Mouse (Mus musculus) MEL (cell line): Measurements from ENCODE around the gene Rdh7. TPM values are rescaled to one million over a fixed set of nuclear protein-coding genes. Genes with fewer than 3 reads are reported as not detected.
"Not testable (repeated sequence)": the region's sequence is repeated elsewhere in the genome, so short reads cannot be mapped to it uniquely, and the experiment has no call there.

Experiments used
- DNase-seq: peaks from one replicate; pipeline ENCODE4 v3.0.0; 2011; ENCODE audit warnings: low read depth, low spot score
- H3K27ac ChIP-seq: 2 replicates; pipeline ENCODE4 v1.5.1; 2012; ENCODE audit warnings: low read depth, mild to moderate bottlenecking, control low read depth, low read length, moderate library complexity; ENCODE audit not compliant: control insufficient read depth
- H3K27me3 ChIP-seq, 2 experiments: fragments of 150-350 bp in 1 of 2; sonication (generic) in 1 of 2; 2 replicates each; pipeline ENCODE4 v1.6.1; 2012; ENCODE audit warnings: low read length in 2 of 2, mild to moderate bottlenecking in 2 of 2, improper control_type of control experiment in 1 of 2, moderate library complexity in 1 of 2; ENCODE audit not compliant: insufficient read depth in 2 of 2, control insufficient read depth in 1 of 2
- H3K36me3 ChIP-seq, 2 experiments: 2 replicates each; pipeline ENCODE4 v1.6.1; 2012 to 2014; ENCODE audit warnings: low read length in 2 of 2, improper control_type of control experiment in 1 of 2, inconsistent platforms in 1 of 2, mild to moderate bottlenecking in 1 of 2; ENCODE audit not compliant: insufficient read depth in 2 of 2, control insufficient read depth in 1 of 2
- H3K4me1 ChIP-seq, 2 experiments: fragments of 150-350 bp in 1 of 2; sonication (generic) in 1 of 2; 2 replicates each; pipeline ENCODE4 v1.6.1; 2012; ENCODE audit warnings: low read length in 2 of 2, improper control_type of control experiment in 1 of 2, mild to moderate bottlenecking in 1 of 2; ENCODE audit not compliant: insufficient read depth in 2 of 2, control insufficient read depth in 1 of 2
- H3K4me3 ChIP-seq, 2 experiments: fragments of 150-350 bp in 1 of 2; sonication (generic) in 1 of 2; 2 replicates each; pipeline ENCODE4 v1.5.1; 2012; ENCODE audit warnings: low read depth in 2 of 2, low read length in 2 of 2, mild to moderate bottlenecking in 2 of 2, moderate library complexity in 2 of 2, control low read depth in 1 of 2, improper control_type of control experiment in 1 of 2; ENCODE audit not compliant: control insufficient read depth in 1 of 2, insufficient read depth in 1 of 2
- H3K79me2 ChIP-seq: 2 replicates; pipeline ENCODE4 v1.6.1; 2012; ENCODE audit warnings: mild to moderate bottlenecking, low read length, moderate library complexity; ENCODE audit not compliant: control insufficient read depth, poor library complexity, insufficient read depth
- H3K9ac ChIP-seq: 2 replicates; pipeline ENCODE4 v1.6.1; 2012; ENCODE audit warnings: low read depth, mild to moderate bottlenecking, control low read depth, low read length, moderate library complexity; ENCODE audit not compliant: control insufficient read depth, poor library complexity, severe bottlenecking
- H3K9me3 ChIP-seq: fragments of 150-350 bp; sonication (generic); replicated peaks from 2 replicates; pipeline ENCODE4 v1.6.1; 2012; ENCODE audit warnings: mild to moderate bottlenecking, low read length, improper control_type of control experiment, moderate library complexity; ENCODE audit not compliant: insufficient read depth
- BHLHE40 ChIP-seq: IDR thresholded peaks from 2 replicates; pipeline ENCODE4 v1.6.1; 2012; ENCODE audit warnings: low read depth, mild to moderate bottlenecking, inconsistent platforms, low read length, improper control_type of control experiment, borderline replicate concordance
- CHD1 ChIP-seq: IDR thresholded peaks from 2 replicates; pipeline ENCODE4 v1.6.1; 2012; ENCODE audit warnings: low read depth, mild to moderate bottlenecking, inconsistent platforms, low read length, improper control_type of control experiment
- ELF1 ChIP-seq: IDR thresholded peaks from 2 replicates; pipeline ENCODE4 v1.6.1; 2014; ENCODE audit warnings: low read depth, mild to moderate bottlenecking, inconsistent platforms, low read length, improper control_type of control experiment, moderate library complexity
- GABPA ChIP-seq: IDR thresholded peaks from 2 replicates; pipeline ENCODE4 v1.6.1; 2012; ENCODE audit warnings: low read depth, mild to moderate bottlenecking, inconsistent platforms, low read length, improper control_type of control experiment, moderate library complexity
- GATA1 ChIP-seq: IDR thresholded peaks from 2 replicates; pipeline ENCODE4 v1.6.1; 2011; ENCODE audit warnings: low read depth, low read length, improper control_type of control experiment
- KAT2A ChIP-seq: conservative IDR thresholded peaks from 2 replicates; pipeline ENCODE4 v1.6.1; 2012; ENCODE audit warnings: low read depth, low read length, improper control_type of control experiment, inconsistent platforms
- MYB ChIP-seq: IDR thresholded peaks from 2 replicates; pipeline ENCODE4 v1.6.1; 2011; ENCODE audit warnings: mild to moderate bottlenecking, low read depth, low read length, improper control_type of control experiment
- MYC ChIP-seq: IDR thresholded peaks from 2 replicates; pipeline ENCODE4 v1.6.1; 2011; ENCODE audit warnings: low read depth, mild to moderate bottlenecking, low read length, improper control_type of control experiment, moderate library complexity
- NELFE ChIP-seq: IDR thresholded peaks from 2 replicates; pipeline ENCODE4 v1.6.1; 2011; ENCODE audit warnings: low read depth, low read length, improper control_type of control experiment
- POLR2A ChIP-seq, 2 experiments: IDR thresholded peaks; 2 replicates each; pipeline ENCODE4 v1.6.1; 2011 to 2012; ENCODE audit warnings: low read length in 2 of 2, mild to moderate bottlenecking in 2 of 2, control low read depth in 1 of 2, improper control_type of control experiment in 1 of 2, low read depth in 1 of 2, moderate library complexity in 1 of 2; ENCODE audit not compliant: control insufficient read depth in 1 of 2, insufficient read depth in 1 of 2, poor library complexity in 1 of 2
- POLR2AphosphoS2 ChIP-seq: IDR thresholded peaks from 2 replicates; pipeline ENCODE4 v1.6.1; 2011; ENCODE audit warnings: low read length, improper control_type of control experiment
- RAD21 ChIP-seq: IDR thresholded peaks from 2 replicates; pipeline ENCODE4 v1.6.1; 2011; ENCODE audit warnings: mild to moderate bottlenecking, low read depth, low read length, improper control_type of control experiment
- RCOR1 ChIP-seq: IDR thresholded peaks from 2 replicates; pipeline ENCODE4 v1.6.1; 2012; ENCODE audit warnings: low read depth, mild to moderate bottlenecking, inconsistent platforms, low read length, improper control_type of control experiment
- SIN3A ChIP-seq: IDR thresholded peaks from 2 replicates; pipeline ENCODE4 v1.6.1; 2012; ENCODE audit warnings: low read length, improper control_type of control experiment, inconsistent platforms
- TAL1 ChIP-seq: IDR thresholded peaks from 2 replicates; pipeline ENCODE4 v1.6.1; 2012; ENCODE audit warnings: mild to moderate bottlenecking, inconsistent platforms, low read length, moderate library complexity, mixed read lengths
- TBP ChIP-seq: IDR thresholded peaks from 2 replicates; pipeline ENCODE4 v1.8.0; 2011; ENCODE audit warnings: low read depth, low read length, improper control_type of control experiment
- ZKSCAN1 ChIP-seq: IDR thresholded peaks from 2 replicates; pipeline ENCODE4 v1.6.1; 2012; ENCODE audit warnings: low read depth, mild to moderate bottlenecking, inconsistent platforms, low read length, improper control_type of control experiment, moderate library complexity
- polyA plus RNA-seq, 2 experiments: library from polyadenylated mRNA; stranded (reverse) in 1 of 2; unstranded in 1 of 2; fragments of >175 nt in 1 of 2; fragments of >200 nt in 1 of 2; gene quantifications; 2 replicates each; pipeline versions ENCODE4 v1.2.1 to v1.2.4; 2012; ENCODE audit warnings: low replicate concordance in 2 of 2, low read depth in 1 of 2; ENCODE audit not compliant: insufficient read length in 2 of 2, insufficient read depth in 1 of 2, missing spikeins in 1 of 2
- total RNA-seq: library from RNA; depleted of rRNA; stranded (reverse); fragments of 300-350 nt; gene quantifications from 2 replicates; pipeline ENCODE4 v1.2.3, GENCODE M21; 2012; rRNA removed

Rdh7 gene
- total and polyA plus RNA-seq, 3 experiments, result not detected

GRCm38 (mm10) chr10:127835292-127835691 lies 53.3 kb downstream of the Rdh7 start:
- DNase-seq, result no peak
- peaks cover 0 to 2% of the 10 kb centered on the region in 2 experiments; a peak in 2 of 4 replicates for H3K27me3 ChIP-seq
- no peaks in the 10 kb centered on the region for H3K4me1 ChIP-seq
- no peaks in the 10 kb centered on the region for H3K79me2 ChIP-seq
- H3K36me3 ChIP-seq, result no peaks in the 10 kb centered on the region
- H3K9me3 ChIP-seq, result no peaks in the 10 kb centered on the region
- no peak overlapping the region for H3K9ac ChIP-seq
- no peak overlapping the region for H3K4me3 ChIP-seq
- TF ChIP-seq NELFE (no peak), RCOR1 (no peak), TAL1 (no peak), ELF1 (no peak), BHLHE40 (no peak), POLR2AphosphoS2 (no peak), ZKSCAN1 (no peak), GATA1 (no peak), POLR2A (IDR thresholded peaks at IDR 0.05; ENCODE audit: control insufficient read depth in 1 of 2, insufficient read depth in 1 of 2, low read depth in 1 of 2, low read length in 2 of 2, poor library complexity in 1 of 2) (no peak), MYC (no peak), CHD1 (no peak), TBP (no peak), RAD21 (no peak), MYB (no peak), GABPA (no peak), SIN3A (no peak), KAT2A (no peak)
- TF ChIP-seq, all 39 proteins: peak for 0
- H3K27ac ChIP-seq, result no peak overlapping the region

DNA sequence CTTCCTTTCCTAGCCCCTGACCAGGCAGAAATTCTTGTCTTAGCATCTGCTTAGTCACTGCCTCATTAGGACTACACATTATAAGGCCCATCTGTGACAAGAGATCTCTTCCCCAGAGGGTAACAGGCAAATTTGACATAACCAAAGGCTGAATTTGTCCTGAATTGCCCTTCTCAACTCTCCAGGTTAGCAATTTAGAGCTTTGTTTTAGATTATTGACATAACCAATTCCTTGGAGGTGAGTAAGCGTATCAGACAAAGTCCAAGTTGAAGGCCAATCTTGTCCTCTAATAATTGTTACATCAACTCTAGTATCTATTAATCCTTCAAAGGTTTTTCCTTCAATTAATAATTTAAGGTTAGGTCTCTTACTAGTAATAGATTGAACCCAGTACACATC lies 54.4 kb downstream of the Rdh7 start:
- not testable (repeated sequence) for H3K4me1 ChIP-seq, H3K36me3 ChIP-seq, H3K79me2 ChIP-seq, H3K27me3 ChIP-seq, DNase-seq, H3K9me3 ChIP-seq, H3K27ac ChIP-seq, H3K4me3 ChIP-seq, H3K9ac ChIP-seq

Other genes starting within 250 kb of the Rdh7 start
- gene Stat6, start 245.8 kb downstream of the Rdh7 start, total RNA-seq, result 31.1 and 34.9 TPM in 2 replicates
- 10 to 100 TPM in 1 of 2 experiments, not detected in 1; 50.2 TPM for gene Stat6, start 245.8 kb downstream of the Rdh7 start, polyA plus RNA-seq
- gene Nemp1, start 221.9 kb downstream of the Rdh7 start, total RNA-seq, result 11.8 and 12.1 TPM in 2 replicates
- 10 to 100 TPM in 1 of 2 experiments, not detected in 1; 13.9 TPM for gene Nemp1, start 221.9 kb downstream of the Rdh7 start, polyA plus RNA-seq
- 29.1 and 36.1 TPM in 2 replicates for gene Nab2, start 220.2 kb downstream of the Rdh7 start, total RNA-seq
- gene Nab2, start 220.2 kb downstream of the Rdh7 start, polyA plus RNA-seq, result 10 to 100 TPM in 1 of 2 experiments, not detected in 1; 37.1 TPM
- 0.08 TPM in 1 of 2 replicates, not detected in the other for gene Myo1a, start 183.6 kb downstream of the Rdh7 start, total RNA-seq
- under 1 TPM in 1 of 2 experiments, not detected in 1; 0.33 TPM for gene Myo1a, start 183.6 kb downstream of the Rdh7 start, polyA plus RNA-seq
- not detected in 2 replicates for gene Tac2, start 164.3 kb downstream of the Rdh7 start, total RNA-seq
- gene Tac2, start 164.3 kb downstream of the Rdh7 start, polyA plus RNA-seq, result under 1 TPM in 1 of 2 experiments, not detected in 1; 0.32 TPM
- 4.8 and 5.1 TPM in 2 replicates for gene Zbtb39, start 149.3 kb downstream of the Rdh7 start, total RNA-seq
- 10 to 100 TPM in 1 of 2 experiments, not detected in 1; 11.0 TPM for gene Zbtb39, start 149.3 kb downstream of the Rdh7 start, polyA plus RNA-seq
- gene Gpr182, start 137.1 kb downstream of the Rdh7 start, total RNA-seq, result 0.04 TPM in 1 of 2 replicates, not detected in the other
- under 1 TPM in 1 of 2 experiments, not detected in 1; 0.58 TPM for gene Gpr182, start 137.1 kb downstream of the Rdh7 start, polyA plus RNA-seq
- gene Rdh1, start 129.1 kb downstream of the Rdh7 start, total RNA-seq, result not detected in 2 replicates
- gene Rdh1, start 129.1 kb downstream of the Rdh7 start, polyA plus RNA-seq, result not detected
- not detected in 2 replicates for gene Rdh16f1, start 129.0 kb downstream of the Rdh7 start, total RNA-seq
- not detected for gene Rdh16f1, start 129.0 kb downstream of the Rdh7 start, polyA plus RNA-seq
- not detected in 2 replicates for gene Rdh9, start 112.4 kb downstream of the Rdh7 start, total RNA-seq
- under 1 TPM in 1 of 2 experiments, not detected in 1; 0.04 TPM for gene Rdh9, start 112.4 kb downstream of the Rdh7 start, polyA plus RNA-seq
- not detected in 2 replicates for gene Rdh16, start 87.7 kb downstream of the Rdh7 start, total RNA-seq
- not detected for gene Rdh16, start 87.7 kb downstream of the Rdh7 start, polyA plus RNA-seq
- gene Rdh19, start 38.9 kb downstream of the Rdh7 start, total RNA-seq, result not detected in 2 replicates
- not detected for gene Rdh19, start 38.9 kb downstream of the Rdh7 start, polyA plus RNA-seq
- not detected in 2 replicates for gene Rdh16f2, start 22.3 kb downstream of the Rdh7 start, total RNA-seq
- under 1 TPM in 1 of 2 experiments, not detected in 1; 0.07 TPM for gene Rdh16f2, start 22.3 kb downstream of the Rdh7 start, polyA plus RNA-seq
- gene Sdr9c7, start 9.7 kb upstream of the Rdh7 start, total RNA-seq, result not detected in 2 replicates
- gene Sdr9c7, start 9.7 kb upstream of the Rdh7 start, polyA plus RNA-seq, result not detected
- not detected in 2 replicates for gene Hsd17b6, start 118.8 kb upstream of the Rdh7 start, total RNA-seq
- gene Hsd17b6, start 118.8 kb upstream of the Rdh7 start, polyA plus RNA-seq, result under 1 TPM in 1 of 2 experiments, not detected in 1; 0.15 TPM
- gene Prim1, start 126.4 kb upstream of the Rdh7 start, total RNA-seq, result 59.6 and 74.0 TPM in 2 replicates
- 10 to 100 TPM in 1 of 2 experiments, not detected in 1; 71.5 TPM for gene Prim1, start 126.4 kb upstream of the Rdh7 start, polyA plus RNA-seq
- gene Naca, start 146.8 kb upstream of the Rdh7 start, total RNA-seq, result 1,577 and 1,612 TPM in 2 replicates
- gene Naca, start 146.8 kb upstream of the Rdh7 start, polyA plus RNA-seq, result 1,000 to 10,000 TPM in 1 of 2 experiments, 100 to 1,000 TPM in 1; 202 to 1,039 TPM
- gene Ptges3, start 170.1 kb upstream of the Rdh7 start, total RNA-seq, result 233 and 240 TPM in 2 replicates
- 100 to 1,000 TPM; 216 to 627 TPM for gene Ptges3, start 170.1 kb upstream of the Rdh7 start, polyA plus RNA-seq
- 2,164 and 2,193 TPM in 2 replicates for gene Atp5b, start 194.5 kb upstream of the Rdh7 start, total RNA-seq
- gene Atp5b, start 194.5 kb upstream of the Rdh7 start, polyA plus RNA-seq, result 1,000 to 10,000 TPM in 1 of 2 experiments, 100 to 1,000 TPM in 1; 545 to 2,318 TPM
- 5.5 and 8.2 TPM in 2 replicates for gene Baz2a, start 202.8 kb upstream of the Rdh7 start, total RNA-seq
- 10 to 100 TPM; 33.8 to 46.0 TPM for gene Baz2a, start 202.8 kb upstream of the Rdh7 start, polyA plus RNA-seq